ENCODE assay signal across 13 mouse cellular contexts in the genomic region with DNA sequence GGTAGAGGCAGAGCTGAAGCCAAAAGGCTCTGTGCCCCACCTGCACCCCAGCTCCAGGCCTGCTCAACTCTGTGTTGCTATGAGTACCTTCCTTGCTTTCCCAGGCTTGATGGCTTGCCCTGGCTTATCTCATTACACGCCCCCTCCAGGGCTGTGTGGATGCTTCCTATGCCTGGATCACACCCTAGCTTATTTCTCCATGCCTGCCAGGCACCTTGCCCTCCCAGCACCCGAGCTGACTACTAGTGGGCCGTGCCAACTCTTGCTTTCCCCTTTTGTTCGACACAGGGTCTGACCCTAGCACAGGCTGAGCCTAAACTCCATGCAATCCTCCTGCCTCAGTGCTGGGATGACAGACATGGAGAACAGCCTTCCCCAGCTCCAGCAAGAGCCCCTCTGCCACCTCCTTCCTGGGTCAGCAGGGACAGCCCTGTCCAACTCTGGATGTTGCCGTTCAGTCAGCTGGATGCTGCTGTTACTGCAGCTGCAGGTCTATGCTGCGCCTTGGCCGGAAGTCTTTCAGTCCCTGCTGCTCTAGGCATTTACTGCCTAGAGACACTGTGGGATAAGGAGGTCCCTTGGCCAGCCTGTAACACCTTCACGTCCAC. TPM values are rescaled to one million over a fixed set of nuclear protein-coding genes. Genes with fewer than 3 reads are reported as not detected.
DNase-seq lines count a peak whose midpoint lies in the region; ATAC-seq and TF ChIP-seq lines count a peak whose summit lies in the region.
"Had no signal": no experiment of that assay in that cellular context is flagged by ENCODE, and none has a peak within 500 bp of the region (broad histone marks: within the 10 kb centered on the region; RNA-seq: fewer than 3 reads in every experiment).

No protein-coding gene starts in this region.

- peak; percentile 69 for DNase-seq in cerebellum, adult 11-12 months
- DNase-seq in cerebellum, postnatal 4 days (ENCODE audit: low spot score in 2 of 2), result no peak
- DNase-seq in stomach, postnatal 0 days (ENCODE audit: low spot score), result no peak
- DNase-seq in midbrain, embryonic 10.5 days (ENCODE audit: low spot score), result no peak
- no peak for DNase-seq in lung, postnatal 10 days
- no peak for DNase-seq in urinary bladder, postnatal 36 days (ENCODE audit: low spot score in 2 of 2)
- DNase-seq in kidney, postnatal 25 days, result no peak
- DNase-seq: kidney, adult 2 months; lung, embryonic 14.5 days had no signal

- peaks cover 41% of the 10 kb centered on the region for H3K27me3 ChIP-seq in stomach, embryonic 16.5 days (ENCODE audit: control insufficient read depth, insufficient read depth, low read length)
- H3K27me3 ChIP-seq in stomach, postnatal 0 days (ENCODE audit: control insufficient read depth, insufficient read depth, low read length), result no peaks in the 10 kb centered on the region; the same call in 1 of the 2 replicates
- H3K27me3 ChIP-seq in midbrain, embryonic 10.5 days (ENCODE audit: low read depth, poor library complexity, severe bottlenecking), result peaks cover 52% of the 10 kb centered on the region

- TF ChIP-seq CTCF in stomach, postnatal 0 days (IDR thresholded peaks at IDR 0.05; ENCODE audit: low read depth), result no peak

- ATAC-seq in stomach, embryonic 16.5 days (ENCODE audit: insufficient read depth, low FRiP score), result no peak
- ATAC-seq in stomach, postnatal 0 days (ENCODE audit: low FRiP score, low TSS enrichment), result no peak
- ATAC-seq: activated CD4-positive, CD25-positive, alpha-beta regulatory T cell, adult 4 months had no signal

- no peak for TF ChIP-seq EP300 in stomach, postnatal 0 days (optimal IDR thresholded peaks at IDR 0.05)

- peaks cover 19% of the 10 kb centered on the region for H3K4me1 ChIP-seq in stomach, embryonic 16.5 days (ENCODE audit: control insufficient read depth, insufficient read depth, low read length)
- no peaks in the 10 kb centered on the region for H3K4me1 ChIP-seq in stomach, postnatal 0 days (replicated peaks; ENCODE audit: control insufficient read depth, insufficient read depth)
- H3K4me1 ChIP-seq in midbrain, embryonic 10.5 days, result peaks cover 96% of the 10 kb centered on the region

- H3K9ac ChIP-seq in stomach, embryonic 16.5 days (ENCODE audit: low read length), result 0 out of 2 replicates have a peak overlapping the region, but pooled peaks have one; percentile 1
- no peak overlapping the region for H3K9ac ChIP-seq in stomach, postnatal 0 days (ENCODE audit: low read length)
- H3K9ac ChIP-seq: heart, embryonic 15.5 days; limb, embryonic 12.5 days; lung, embryonic 14.5 days had no signal

- no peaks in the 10 kb centered on the region for H3K9me3 ChIP-seq in stomach, embryonic 16.5 days (replicated peaks; ENCODE audit: control insufficient read depth, low read length)
- no peaks in the 10 kb centered on the region for H3K9me3 ChIP-seq in stomach, postnatal 0 days (ENCODE audit: control insufficient read depth, low read length)
- no peaks in the 10 kb centered on the region for H3K9me3 ChIP-seq in midbrain, embryonic 10.5 days (replicated peaks)
- H3K9me3 ChIP-seq: heart, embryonic 15.5 days; limb, embryonic 12.5 days had no signal

- H3K4me3 ChIP-seq in stomach, embryonic 16.5 days (replicated peaks; ENCODE audit: low read length), result no peak overlapping the region
- H3K4me3 ChIP-seq in stomach, postnatal 0 days (ENCODE audit: low read depth, low read length), result no peak overlapping the region
- no peak overlapping the region; the same call in 1 of the 2 replicates for H3K4me3 ChIP-seq in midbrain, embryonic 10.5 days
- H3K4me3 ChIP-seq: heart, embryonic 15.5 days; limb, embryonic 12.5 days had no signal

- H3K4me2 ChIP-seq in stomach, embryonic 16.5 days (ENCODE audit: low read depth, low read length), result no peak overlapping the region
- no peak overlapping the region for H3K4me2 ChIP-seq in stomach, postnatal 0 days (replicated peaks; ENCODE audit: low read depth)
- H3K4me2 ChIP-seq: heart, embryonic 15.5 days; lung, embryonic 14.5 days had no signal

- no peak overlapping the region for H3K27ac ChIP-seq in stomach, embryonic 16.5 days (ENCODE audit: low read length)
- H3K27ac ChIP-seq in stomach, postnatal 0 days (replicated peaks), result no peak overlapping the region
- peak overlapping the region; percentile 97 for H3K27ac ChIP-seq in midbrain, embryonic 10.5 days (replicated peaks)
- H3K27ac ChIP-seq: heart, embryonic 15.5 days; limb, embryonic 12.5 days had no signal

- WGBS in stomach, embryonic 16.5 days, result 70% methylated on average over 8 of the region's 8 CpGs
- 69% methylated on average over 8 of the region's 8 CpGs for WGBS in stomach, postnatal 0 days
- WGBS in midbrain, embryonic 10.5 days, result 79% methylated on average over 8 of the region's 8 CpGs

- 0 out of 2 replicates have a peak, but pooled peaks cover 8% of the 10 kb centered on the region for H3K36me3 ChIP-seq in stomach, embryonic 16.5 days (ENCODE audit: control insufficient read depth, insufficient read depth, low read length)
- peaks cover 8% of the 10 kb centered on the region for H3K36me3 ChIP-seq in stomach, postnatal 0 days (ENCODE audit: control insufficient read depth, insufficient read depth, low read length)
- peaks cover 33% of the 10 kb centered on the region for H3K36me3 ChIP-seq in midbrain, embryonic 10.5 days

RNA-seq across cellular contexts. Expression of a gene that starts 1.9 kb away (rescaled TPM):
- polyA plus RNA-seq in stomach, embryonic 16.5 days (2015; fragmentation: Nextera tagmentation; extraction: Ambion mirVana), result 3.3 and 4.3 TPM in 2 replicates
- 1.2 and 1.3 TPM in 2 replicates for polyA plus RNA-seq in stomach, postnatal 0 days (2015; fragmentation: Nextera tagmentation; extraction: Ambion mirVana)
- polyA plus RNA-seq in midbrain, embryonic 10.5 days (2016; fragmentation: Nextera tagmentation; extraction: Ambion mirVana), result 28.3 and 61.6 TPM in 2 replicates

RNA-seq across cellular contexts. Expression of a gene that starts 5.4 kb away (rescaled TPM):
- polyA plus RNA-seq in stomach, embryonic 16.5 days (2015; fragmentation: Nextera tagmentation; extraction: Ambion mirVana), result 807 and 821 TPM in 2 replicates
- polyA plus RNA-seq in stomach, postnatal 0 days (2015; fragmentation: Nextera tagmentation; extraction: Ambion mirVana), result 766 and 821 TPM in 2 replicates
- polyA plus RNA-seq in midbrain, embryonic 10.5 days (2016; fragmentation: Nextera tagmentation; extraction: Ambion mirVana), result 889 and 1,053 TPM in 2 replicates

RNA-seq across cellular contexts. Expression of a gene that starts 22.7 kb away (rescaled TPM):
- polyA plus RNA-seq in stomach, embryonic 16.5 days (2015; fragmentation: Nextera tagmentation; extraction: Ambion mirVana), result 46.6 and 48.1 TPM in 2 replicates
- polyA plus RNA-seq in stomach, postnatal 0 days (2015; fragmentation: Nextera tagmentation; extraction: Ambion mirVana), result 50.3 and 51.2 TPM in 2 replicates
- polyA plus RNA-seq in midbrain, embryonic 10.5 days (2016; fragmentation: Nextera tagmentation; extraction: Ambion mirVana), result 57.3 TPM in 2 replicates

RNA-seq across cellular contexts. Expression of a gene that starts 31.7 kb away (rescaled TPM):
- polyA plus RNA-seq in stomach, embryonic 16.5 days (2015; fragmentation: Nextera tagmentation; extraction: Ambion mirVana), result 3.7 and 4.4 TPM in 2 replicates
- 2.2 and 2.3 TPM in 2 replicates for polyA plus RNA-seq in stomach, postnatal 0 days (2015; fragmentation: Nextera tagmentation; extraction: Ambion mirVana)
- polyA plus RNA-seq in midbrain, embryonic 10.5 days (2016; fragmentation: Nextera tagmentation; extraction: Ambion mirVana), result 3.3 and 4.2 TPM in 2 replicates

RNA-seq across cellular contexts. Expression of a gene that starts 32.1 kb away (rescaled TPM):
- 45.2 and 51.1 TPM in 2 replicates for polyA plus RNA-seq in stomach, embryonic 16.5 days (2015; fragmentation: Nextera tagmentation; extraction: Ambion mirVana)
- 13.5 and 17.6 TPM in 2 replicates for polyA plus RNA-seq in stomach, postnatal 0 days (2015; fragmentation: Nextera tagmentation; extraction: Ambion mirVana)
- 9.1 and 11.5 TPM in 2 replicates for polyA plus RNA-seq in midbrain, embryonic 10.5 days (2016; fragmentation: Nextera tagmentation; extraction: Ambion mirVana)
- polyA plus RNA-seq: activated CD4-positive, CD25-positive, alpha-beta regulatory T cell, adult 4 months had no signal
